8 mouse cellular contexts compared by ENCODE assay signal in the genomic region with DNA sequence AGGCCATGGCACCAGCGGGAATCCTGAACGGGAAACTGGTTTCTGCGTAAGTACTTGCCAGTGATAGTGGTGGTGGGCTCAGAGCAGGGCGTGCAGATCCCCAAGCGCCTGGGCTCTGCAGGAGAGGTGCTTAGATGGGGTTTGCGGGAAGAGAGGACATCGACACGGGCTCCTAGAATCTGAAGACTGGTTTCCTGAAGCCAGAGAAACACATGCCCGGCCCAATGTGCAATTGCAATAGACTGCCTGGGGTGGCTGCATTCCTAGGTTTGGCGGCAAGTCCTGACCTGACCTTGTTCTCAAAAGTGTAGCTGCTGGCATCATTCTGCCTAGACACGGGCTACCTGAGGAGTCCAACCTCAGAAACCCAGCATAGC. TPM values are rescaled to one million over a fixed set of nuclear protein-coding genes. Genes with fewer than 3 reads are reported as not detected.
DNase-seq lines count a peak whose midpoint lies in the region; ATAC-seq lines count a peak whose summit lies in the region.

No protein-coding gene starts in this region.

- H3K4me2 ChIP-seq in heart, embryonic 11.5 days: peak overlapping the region; percentile 96
- peak overlapping the region; percentile 96 for H3K4me2 ChIP-seq in liver, embryonic 11.5 days
- peak overlapping the region; percentile 89 for H3K4me2 ChIP-seq in neural tube, embryonic 14.5 days (ENCODE audit: low read depth, low read length)

- peak overlapping the region; percentile 68 for H3K4me3 ChIP-seq in heart, embryonic 11.5 days (ENCODE audit: low read depth, low read length)
- peak overlapping the region; percentile 86 for H3K4me3 ChIP-seq in liver, embryonic 11.5 days (ENCODE audit: low read depth, low read length)
- H3K4me3 ChIP-seq in neural tube, embryonic 14.5 days (ENCODE audit: low read depth, low read length): peak overlapping the region; percentile 52

- WGBS in heart, embryonic 11.5 days (ENCODE audit: insufficient replicate concordance): 0% methylated on average over 11 of the region's 11 CpGs
- whole genome bisulfite sequencing in liver, embryonic 11.5 days: under 1% methylated on average over 11 of the region's 11 CpGs
- under 1% methylated on average over 11 of the region's 11 CpGs for WGBS in neural tube, embryonic 14.5 days

- ATAC-seq in heart, embryonic 11.5 days (replicated peaks; ENCODE audit: insufficient number of reproducible peaks, low FRiP score, low TSS enrichment): 0 out of 2 replicates have a peak, but pooled peaks have one; percentile 6
- ATAC-seq in liver, embryonic 11.5 days (replicated peaks; ENCODE audit: low FRiP score): peak; percentile 25
- ATAC-seq in neural tube, embryonic 14.5 days (ENCODE audit: low read depth): no peak; the same call in 1 of the 2 replicates

- H3K36me3 ChIP-seq in heart, embryonic 11.5 days (ENCODE audit: control insufficient read depth, insufficient read depth, low read length): no peaks in the 10 kb centered on the region
- H3K36me3 ChIP-seq in liver, embryonic 11.5 days (ENCODE audit: control insufficient read depth, insufficient read depth, low read length): no peaks in the 10 kb centered on the region
- no peaks in the 10 kb centered on the region for H3K36me3 ChIP-seq in neural tube, embryonic 14.5 days (ENCODE audit: control insufficient read depth, insufficient read depth, low read length)

- peak overlapping the region; percentile 85 for H3K9ac ChIP-seq in heart, embryonic 11.5 days (ENCODE audit: low read depth, low read length)
- peak overlapping the region; percentile 86 for H3K9ac ChIP-seq in liver, embryonic 11.5 days (ENCODE audit: low read depth, low read length)
- peak overlapping the region; percentile 50 for H3K9ac ChIP-seq in neural tube, embryonic 14.5 days (replicated peaks; ENCODE audit: low read depth, low read length)

- peak overlapping the region; percentile 64 for H3K27ac ChIP-seq in heart, embryonic 11.5 days (ENCODE audit: low read depth, low read length)
- H3K27ac ChIP-seq in liver, embryonic 11.5 days (ENCODE audit: low read depth, low read length): peak overlapping the region; percentile 84
- H3K27ac ChIP-seq in neural tube, embryonic 14.5 days (ENCODE audit: low read depth, low read length): peak overlapping the region; percentile 65

- H3K4me1 ChIP-seq in heart, embryonic 11.5 days (ENCODE audit: control insufficient read depth, insufficient read depth, low read length): peaks cover 6% of the 10 kb centered on the region
- 0 out of 2 replicates have a peak, but pooled peaks cover 2% of the 10 kb centered on the region for H3K4me1 ChIP-seq in liver, embryonic 11.5 days (replicated peaks; ENCODE audit: control insufficient read depth, insufficient read depth, low read length)
- peaks cover 9% of the 10 kb centered on the region for H3K4me1 ChIP-seq in neural tube, embryonic 14.5 days (ENCODE audit: control insufficient read depth, insufficient read depth, low read length)

- H3K27me3 ChIP-seq in heart, embryonic 11.5 days (ENCODE audit: control insufficient read depth, insufficient read depth, low read length): no peaks in the 10 kb centered on the region
- no peaks in the 10 kb centered on the region for H3K27me3 ChIP-seq in liver, embryonic 11.5 days (replicated peaks; ENCODE audit: control insufficient read depth, insufficient read depth, low read length)
- H3K27me3 ChIP-seq in neural tube, embryonic 14.5 days (ENCODE audit: control insufficient read depth, insufficient read depth, low read length): no peaks in the 10 kb centered on the region

- H3K9me3 ChIP-seq in heart, embryonic 11.5 days (replicated peaks; ENCODE audit: control insufficient read depth, low read length): no peaks in the 10 kb centered on the region
- H3K9me3 ChIP-seq in liver, embryonic 11.5 days (ENCODE audit: control insufficient read depth, low read length): no peaks in the 10 kb centered on the region
- H3K9me3 ChIP-seq in neural tube, embryonic 14.5 days (ENCODE audit: control insufficient read depth, low read length): no peaks in the 10 kb centered on the region

- DNase-seq in heart, adult 11 months: no peak
- peak; percentile 61 for DNase-seq in adipocyte (ENCODE audit: low spot score)
- peak; percentile 23 for DNase-seq in heart, postnatal 4 days
- no peak for DNase-seq in liver, embryonic 11.5 days (ENCODE audit: low spot score)
- DNase-seq in left cerebral cortex, adult 18-20 months (ENCODE audit: low spot score in 2 of 2): no peak
- no peak for DNase-seq in cerebellum, adult 9-10 months

RNA-seq across cellular contexts. Expression of a gene that starts 0.4 kb away (rescaled TPM):
- polyA plus RNA-seq in heart, embryonic 11.5 days (2014; fragmentation: Nextera tagmentation; extraction: Ambion mirVana): 44.5 and 48.6 TPM in 2 replicates
- 10 to 100 TPM; 35.0 to 37.4 TPM for total RNA-seq in heart, postnatal 4 days (2021)
- polyA plus RNA-seq in liver, embryonic 11.5 days (2014; fragmentation: Nextera tagmentation; extraction: Ambion mirVana): 178 and 218 TPM in 2 replicates
- 26.8 and 31.0 TPM in 2 replicates for polyA plus RNA-seq in neural tube, embryonic 14.5 days (2014; fragmentation: Nextera tagmentation; extraction: Ambion mirVana)
- 10 to 100 TPM; 36.6 to 38.1 TPM for total RNA-seq in left cerebral cortex, adult 18-20 months (2021)

RNA-seq across cellular contexts. Expression of a gene that starts 8.9 kb away (rescaled TPM):
- polyA plus RNA-seq in heart, embryonic 11.5 days (2014; fragmentation: Nextera tagmentation; extraction: Ambion mirVana): not detected in 2 replicates
- total RNA-seq in heart, postnatal 4 days (2021): not detected
- polyA plus RNA-seq in liver, embryonic 11.5 days (2014; fragmentation: Nextera tagmentation; extraction: Ambion mirVana): 0.10 TPM in 1 of 2 replicates, not detected in the other
- 0.20 TPM in 1 of 2 replicates, not detected in the other for polyA plus RNA-seq in neural tube, embryonic 14.5 days (2014; fragmentation: Nextera tagmentation; extraction: Ambion mirVana)
- total RNA-seq in left cerebral cortex, adult 18-20 months (2021): not detected

Comparison
In these comparisons a context has a peak if more than half of its experiments do, and no peak if none do; other contexts are left out.
1. DNase-seq: peak in adipocyte (single experiment) and heart, postnatal 4 days (single experiment); none in heart, adult 11 months (single experiment), liver, embryonic 11.5 days (single experiment), left cerebral cortex, adult 18-20 months (0 of 2) and cerebellum, adult 9-10 months (single experiment).
2. Peak in every context shown above with its lines, with median percentiles within 50 percentile points of each other: H3K27ac ChIP-seq, H3K4me2 ChIP-seq, H3K4me3 ChIP-seq and H3K9ac ChIP-seq.